Mouse (Mus musculus): ENCODE measurements around the gene Gm14305.
"Not testable (repeated sequence)": the region's sequence is repeated elsewhere in the genome, so short reads cannot be mapped to it uniquely, and the experiment has no call there.

The Gm14305 gene

DNA sequence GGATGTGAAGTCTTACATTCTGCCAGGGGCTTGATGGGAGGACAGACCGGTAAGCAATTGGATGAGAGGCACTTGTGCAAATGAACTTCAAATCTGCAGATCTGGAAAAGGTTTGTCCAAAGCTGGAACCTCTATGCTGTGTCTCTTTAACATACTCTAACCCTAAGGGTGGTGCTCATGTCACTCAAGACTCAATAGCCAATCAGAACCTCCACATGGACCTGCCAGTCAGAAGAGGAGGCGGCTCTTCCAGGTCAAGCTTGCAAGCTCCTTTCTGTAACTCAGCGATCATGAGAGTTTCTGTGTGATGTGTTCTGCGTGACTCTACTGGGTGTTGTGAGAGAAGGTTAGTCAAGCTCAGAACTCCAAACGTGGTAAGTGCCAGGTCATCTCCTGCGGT, at the start of gene Gm14305:
Gm14305 (plus strand) TSS at position 278 of the 400 bp plus-strand sequence.
- DNase-seq (ENCODE audit: low read depth, low spot score): not testable (repeated sequence)

DNA sequence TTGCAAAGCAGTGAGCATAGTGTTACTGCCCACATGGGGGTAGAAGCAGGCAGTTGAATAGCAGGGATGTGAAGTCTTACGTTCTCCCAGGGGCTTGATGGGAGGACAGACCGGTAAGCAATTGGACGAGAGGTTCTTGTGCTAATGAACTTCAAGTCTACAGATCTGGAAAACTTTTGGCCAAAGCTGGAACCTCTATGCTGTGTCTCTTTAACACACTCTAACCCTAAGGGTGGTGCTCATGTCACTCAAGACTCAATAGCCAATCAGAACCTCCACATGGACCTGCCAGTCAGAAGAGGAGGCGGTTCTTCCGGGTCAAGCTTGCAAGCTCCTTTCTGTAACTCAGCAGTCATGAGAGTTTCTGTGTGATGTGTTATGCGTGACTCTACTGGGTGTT, 37.9 kb upstream of the Gm14305 start, which contains the start of gene Zfp973:
Zfp973 (plus strand) TSS at position 301 of the 400 bp plus-strand sequence.
- DNase-seq (ENCODE audit: low read depth, low spot score): not testable (repeated sequence)

Measured in retina, adult 2 months (tissue).